Mouse (Mus musculus) Patski (cell line): ENCODE results near the gene Ntn4. TPM values are rescaled to one million over a fixed set of nuclear protein-coding genes. Genes with fewer than 3 reads are reported as not detected.

Experiments used
- ATAC-seq: fragments of 100-300 bp; one replicate; pipeline ENCODE4 v1.8.0; 2021
- CTCF ChIA-PET: fragments of 350-600 bp; sonication (Branson Sonifier 250); formaldehyde crosslinking; loops from one replicate; lab custom pipeline; 2022; ENCODE audit warnings: inconsistent platforms; lab: Charles Lee
- POLR2A ChIA-PET: fragments of 350-600 bp; sonication (Branson Sonifier 250); formaldehyde crosslinking; loops from one replicate; lab custom pipeline; 2022; ENCODE audit warnings: antibody characterized with exemption, inconsistent platforms; lab: Charles Lee
- DNase-seq: peaks from one replicate; pipeline ENCODE4 v3.0.0-alpha.2; 2011; ENCODE audit warnings: low read depth, low spot score
- H3K27me3 ChIP-seq: fragments of 371-371 bp; one replicate; pipeline ENCODE4 v1.5.1; 2021
- CTCF ChIP-seq: fragments of 100-300 bp; IDR thresholded peaks from one replicate; pipeline ENCODE4 v1.5.1; 2021
- in situ Hi-C: fragments of 300-500 bp; cut with MboI; formaldehyde crosslinking; loops from 3 replicates; pipeline ENCODE4 v1.11.1; 2018; ENCODE audit warnings: low pct_unique_long_range_greater_than_20kb, mixed read lengths
- polyA plus RNA-seq: library from polyadenylated mRNA; unstranded; gene quantifications from one replicate; pipeline ENCODE4 v1.2.3, GENCODE M21; 2021

The Ntn4 gene
- polyA plus RNA-seq, 1 experiment from 2014 or later, result 159 TPM

DNA sequence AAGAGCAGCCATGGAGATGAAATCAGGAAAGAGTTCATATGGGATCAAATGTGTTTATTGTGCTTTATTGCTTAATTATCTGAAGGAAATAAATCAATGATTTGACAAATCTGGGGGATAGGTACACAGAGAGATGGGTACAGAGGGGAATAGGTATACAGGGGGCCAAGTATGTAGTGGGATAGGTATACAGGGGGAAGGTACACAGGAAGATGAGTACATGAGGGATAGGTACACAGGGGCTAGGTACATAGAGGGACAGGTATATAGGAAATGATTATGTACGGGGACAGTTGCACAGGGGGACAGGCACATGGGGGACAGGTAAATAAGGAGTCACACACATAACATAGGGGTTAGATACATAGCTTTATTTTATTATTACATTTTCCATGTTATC, 29.6 kb upstream of the Ntn4 start:
- ChIA-PET POLR2A (interaction anchor here (0.8 kb wide), 1 partner anchor 203 kb away, joined by 3 read pairs; no protein-coding TSS in a partner anchor), CTCF (interaction anchor here (0.9 to 1.9 kb wide), 6 partner anchors 9 to 202 kb away, joined by 3 to 5 read pairs (median 4); no protein-coding TSS in a partner anchor)
- in situ Hi-C loops, result no loop called here
- no peaks in the 10 kb centered on the region for H3K27me3 ChIP-seq
- TF ChIP-seq CTCF, result no peak
- no peak for DNase-seq
- ATAC-seq, result no peak

DNA sequence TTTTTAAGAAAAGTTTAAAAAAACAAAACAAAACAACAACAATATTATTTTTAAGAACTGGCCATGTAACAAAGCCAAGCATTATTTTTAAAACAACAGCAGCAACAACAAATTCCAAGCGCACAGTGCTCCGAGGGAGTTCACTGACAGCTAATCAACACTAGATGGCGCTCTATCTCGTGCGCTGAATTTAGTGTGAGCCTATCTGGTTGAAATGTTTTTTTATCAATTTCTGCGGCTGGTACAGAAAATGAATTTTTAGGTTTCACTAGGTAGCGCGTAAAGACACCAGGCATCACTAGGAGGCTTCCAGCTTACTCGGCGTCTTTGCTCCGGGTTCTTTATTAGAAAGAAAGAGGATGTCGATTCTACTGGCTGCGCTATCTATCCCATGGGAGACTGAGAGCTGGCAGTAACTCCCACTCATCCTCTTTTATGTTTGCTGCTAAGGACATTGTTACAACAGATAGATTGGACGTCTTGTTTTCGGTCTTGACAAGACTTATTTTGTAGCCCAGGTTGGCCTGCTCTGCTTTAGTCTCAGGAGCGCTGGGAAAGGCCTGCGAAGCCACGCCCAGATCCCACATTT, 29.0 kb upstream of the Ntn4 start:
- no peaks in the 10 kb centered on the region for H3K27me3 ChIP-seq
- ChIA-PET CTCF (interaction anchor here (1.0 to 1.9 kb wide), 5 partner anchors 9 to 201 kb away, joined by 3 to 5 read pairs (median 4); no protein-coding TSS in a partner anchor), POLR2A (interaction anchor here (0.8 kb wide), 1 partner anchor 202 kb away, joined by 3 read pairs; no protein-coding TSS in a partner anchor)
- peak; percentile 70 for TF ChIP-seq CTCF
- in situ Hi-C loops, result no loop called here
- ATAC-seq, result no peak
- DNase-seq, result no peak

DNA sequence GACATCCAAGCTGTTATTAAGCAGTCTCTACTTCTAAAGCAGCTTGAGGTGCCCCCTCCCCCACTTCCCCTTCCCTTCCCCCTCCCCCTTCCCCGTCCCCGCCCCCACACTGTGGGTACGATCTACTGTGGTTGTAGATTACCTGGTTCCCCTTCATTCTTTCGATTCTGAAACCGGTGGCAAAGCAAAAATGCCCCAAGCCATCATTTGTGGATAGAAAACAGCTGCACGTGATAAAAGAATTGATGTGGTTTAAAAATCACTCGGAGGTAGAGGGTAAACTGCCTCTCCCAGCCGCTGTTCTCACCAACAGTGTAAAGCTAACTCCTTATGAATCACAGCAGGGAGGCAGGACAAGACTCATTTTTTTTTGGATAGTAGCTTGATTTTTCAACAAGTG, 25.6 kb upstream of the Ntn4 start:
- CTCF ChIA-PET, result interaction anchor here (1.0 kb wide), 1 partner anchor 18 kb away, joined by 3 read pairs; no protein-coding TSS in a partner anchor
- POLR2A ChIA-PET, result interaction anchor here (1.1 kb wide), 1 partner anchor 8 kb away, joined by 4 read pairs; no protein-coding TSS in a partner anchor
- DNase-seq (no peak), ATAC-seq (no peak)
- in situ Hi-C loops, result no loop called here
- TF ChIP-seq CTCF, result no peak
- no peaks in the 10 kb centered on the region for H3K27me3 ChIP-seq

DNA sequence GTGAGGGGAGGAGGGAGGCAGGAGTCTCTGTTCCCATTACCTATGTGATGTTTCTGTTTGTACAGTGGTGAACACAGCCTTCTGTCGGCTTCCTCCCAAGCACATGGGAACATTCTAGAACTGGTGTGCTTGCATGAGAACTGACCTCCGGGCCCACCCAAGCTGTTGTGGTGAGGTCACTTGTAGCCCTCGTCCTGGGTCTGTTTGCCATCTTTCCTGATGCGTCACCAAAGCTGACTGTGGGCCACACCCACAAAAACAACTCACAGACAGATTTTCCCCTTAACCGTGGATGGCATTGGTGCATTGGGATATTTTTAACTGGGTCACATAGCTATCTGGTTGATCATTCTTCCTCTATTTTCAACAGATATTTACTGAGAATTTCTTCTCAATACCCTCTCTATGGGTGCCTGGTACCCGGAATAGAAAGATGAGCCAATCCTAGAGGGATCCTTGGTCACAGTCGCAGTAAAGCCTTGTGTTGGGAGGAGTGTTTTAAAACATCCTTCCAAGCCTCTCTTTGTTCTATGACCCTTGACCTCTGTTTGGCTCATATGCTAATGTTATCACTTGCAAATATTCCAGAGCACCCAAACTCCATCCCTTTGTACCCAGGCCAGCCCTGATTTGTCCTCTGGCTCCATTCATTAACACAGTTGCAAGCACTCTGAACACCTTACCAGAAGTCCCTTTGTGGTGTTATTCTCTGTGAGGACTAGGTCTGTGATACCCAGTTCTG, 19.9 kb upstream of the Ntn4 start:
- in situ Hi-C loops, result no loop called here
- H3K27me3 ChIP-seq, result no peaks in the 10 kb centered on the region
- DNase-seq (no peak), ATAC-seq (peak; percentile 35)
- CTCF ChIA-PET, result interaction anchor here (1.4 to 1.5 kb wide), 2 partner anchors 10 to 17 kb away, joined by 3 to 5 read pairs; no protein-coding TSS in a partner anchor
- TF ChIP-seq CTCF, result no peak
- POLR2A ChIA-PET, result interaction anchor here (0.6 to 1.6 kb wide), 2 partner anchors 17 to 204 kb away, joined by 3 to 4 read pairs; no protein-coding TSS in a partner anchor

DNA sequence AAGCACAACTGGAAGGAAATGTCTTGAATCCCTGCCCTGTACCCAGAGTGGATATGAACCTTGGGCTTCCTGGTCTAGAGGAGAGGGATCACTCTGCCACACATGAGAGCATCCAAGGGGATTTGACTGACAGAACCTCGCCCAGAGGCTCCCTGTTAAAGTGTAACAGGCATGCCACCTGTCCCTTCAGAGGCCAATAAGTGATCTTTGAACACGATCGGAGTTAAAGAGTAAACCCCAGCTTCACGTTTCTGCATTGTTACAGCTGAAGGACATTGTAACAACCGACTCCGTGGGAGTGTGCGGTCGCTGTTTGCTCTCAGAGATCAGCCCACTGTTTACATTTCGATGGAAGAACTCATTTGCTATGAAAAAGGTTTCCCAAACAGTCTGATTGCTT, 16.8 kb upstream of the Ntn4 start:
- no peak for DNase-seq
- TF ChIP-seq CTCF, result no peak
- ChIA-PET POLR2A (no interaction called here), CTCF (no interaction called here)
- in situ Hi-C loops, result no loop called here
- H3K27me3 ChIP-seq, result no peaks in the 10 kb centered on the region
- no peak for ATAC-seq

DNA sequence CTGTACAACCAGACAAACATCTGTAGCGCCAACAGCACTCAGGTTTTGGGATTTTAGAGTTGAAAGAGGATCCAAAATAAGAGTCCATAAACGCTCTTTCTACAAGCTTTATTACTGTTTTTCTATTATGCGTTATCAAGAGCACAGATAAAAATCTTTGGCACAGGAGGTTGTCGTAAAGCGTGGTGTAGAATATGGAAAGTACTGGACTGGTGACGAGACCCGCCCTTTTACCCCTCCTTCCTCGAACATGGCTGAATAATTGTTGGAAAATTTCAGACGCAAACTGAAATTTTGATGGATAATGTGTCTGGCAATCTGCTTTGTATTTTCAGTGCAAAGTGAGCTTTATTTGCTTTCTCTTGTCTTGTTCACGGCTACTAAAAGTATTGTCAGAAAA, 16.3 kb upstream of the Ntn4 start:
- ChIA-PET POLR2A (no interaction called here), CTCF (no interaction called here)
- H3K27me3 ChIP-seq, result no peaks in the 10 kb centered on the region
- in situ Hi-C loops, result no loop called here
- no peak for ATAC-seq
- no peak for TF ChIP-seq CTCF
- DNase-seq, result no peak

DNA sequence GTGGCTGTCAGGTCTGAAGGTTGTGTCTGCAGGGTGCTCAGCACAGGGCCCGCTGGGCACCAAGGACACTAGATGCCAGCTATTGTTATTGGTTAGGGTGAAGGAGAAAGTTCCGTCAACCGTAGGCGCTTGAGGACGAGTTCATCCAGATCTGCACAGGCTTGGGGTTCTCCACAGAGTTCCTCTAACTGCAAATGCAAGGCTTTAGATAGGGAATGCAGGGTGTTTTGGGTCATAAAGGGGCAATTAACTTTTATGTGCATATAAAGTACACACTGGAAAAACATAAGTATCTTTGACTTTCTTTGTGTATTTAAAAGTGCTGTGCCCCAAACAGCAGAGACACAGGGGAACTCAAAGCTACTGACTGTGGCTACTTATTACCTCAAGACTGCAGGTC, 10.2 kb upstream of the Ntn4 start:
- in situ Hi-C loops, result no loop called here
- DNase-seq, result no peak
- no peak for TF ChIP-seq CTCF
- ChIA-PET POLR2A (no interaction called here), CTCF (no interaction called here)
- ATAC-seq, result no peak
- no peaks in the 10 kb centered on the region for H3K27me3 ChIP-seq

DNA sequence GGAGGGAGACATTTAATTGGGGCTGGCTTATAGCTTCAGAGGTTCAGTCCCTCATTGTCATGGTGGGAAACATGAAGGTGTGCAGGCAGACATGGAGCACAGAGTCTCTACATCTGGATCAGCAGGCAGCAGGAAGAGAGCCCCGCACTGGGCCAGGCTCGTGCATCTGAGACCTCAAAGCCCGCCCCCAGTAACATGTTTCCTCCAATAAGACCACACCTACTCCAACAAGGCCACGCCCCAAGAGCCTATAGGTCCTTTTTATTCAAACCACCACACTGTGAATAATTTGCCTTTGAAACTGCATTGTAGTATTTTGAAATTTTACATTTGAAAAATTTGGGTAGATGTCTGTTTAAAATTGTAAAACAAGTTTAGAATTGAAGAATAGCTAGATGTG, 8.4 kb upstream of the Ntn4 start:
- ChIA-PET POLR2A (no interaction called here), CTCF (no interaction called here)
- DNase-seq, result no peak
- TF ChIP-seq CTCF, result no peak
- no peak for ATAC-seq
- H3K27me3 ChIP-seq, result no peaks in the 10 kb centered on the region
- in situ Hi-C loops, result no loop called here

DNA sequence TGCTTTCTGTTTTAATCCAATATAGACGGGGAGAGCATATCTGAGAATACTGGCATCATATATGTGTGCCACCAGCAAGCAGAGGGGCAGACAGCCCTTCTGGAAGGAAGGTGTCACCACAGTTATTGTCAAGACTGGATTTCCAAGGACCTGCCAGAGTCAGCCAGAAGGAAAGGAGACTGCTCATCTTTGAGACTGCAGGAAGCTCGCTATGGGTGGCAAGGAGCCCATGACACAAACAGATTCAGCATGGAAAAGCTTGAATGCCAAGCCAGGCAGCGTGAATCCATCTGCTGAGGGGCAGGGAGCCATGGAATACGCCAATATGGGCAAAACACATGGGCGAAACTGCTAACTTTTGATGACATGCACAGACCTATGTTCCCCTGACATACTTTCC, 6.9 kb upstream of the Ntn4 start:
- ATAC-seq, result no peak
- no peak for TF ChIP-seq CTCF
- in situ Hi-C loops, result no loop called here
- DNase-seq, result no peak
- H3K27me3 ChIP-seq, result no peaks in the 10 kb centered on the region
- POLR2A ChIA-PET, result interaction anchor here (0.6 to 0.8 kb wide), 2 partner anchors 18 to 484 kb away, joined by 3 read pairs; no protein-coding TSS in a partner anchor
- CTCF ChIA-PET, result no interaction called here

DNA sequence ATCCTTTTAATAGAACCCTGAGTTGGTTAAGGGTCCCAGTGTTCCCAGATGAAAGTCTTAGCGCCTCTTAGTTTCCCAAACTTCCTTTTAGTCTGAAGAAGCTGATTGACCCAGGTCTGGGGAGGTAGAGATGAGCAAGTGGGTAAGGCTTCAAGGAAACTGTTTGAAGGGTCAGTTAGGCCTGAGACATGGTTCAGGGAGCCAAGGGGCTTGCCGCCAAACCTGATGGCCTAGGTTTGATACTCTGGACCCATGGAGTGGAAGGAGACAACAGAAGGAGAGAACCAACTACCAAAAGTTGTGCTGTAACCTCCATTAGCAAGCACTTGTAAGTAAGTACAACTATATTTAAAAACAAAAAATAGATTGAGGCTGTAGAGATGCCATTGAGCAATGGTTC, 6.5 kb upstream of the Ntn4 start:
- DNase-seq (no peak), ATAC-seq (no peak)
- no peak for TF ChIP-seq CTCF
- H3K27me3 ChIP-seq, result no peaks in the 10 kb centered on the region
- in situ Hi-C loops, result no loop called here
- ChIA-PET POLR2A (interaction anchor here (0.6 kb wide), 1 partner anchor 18 kb away, joined by 3 read pairs; no protein-coding TSS in a partner anchor), CTCF (no interaction called here)

DNA sequence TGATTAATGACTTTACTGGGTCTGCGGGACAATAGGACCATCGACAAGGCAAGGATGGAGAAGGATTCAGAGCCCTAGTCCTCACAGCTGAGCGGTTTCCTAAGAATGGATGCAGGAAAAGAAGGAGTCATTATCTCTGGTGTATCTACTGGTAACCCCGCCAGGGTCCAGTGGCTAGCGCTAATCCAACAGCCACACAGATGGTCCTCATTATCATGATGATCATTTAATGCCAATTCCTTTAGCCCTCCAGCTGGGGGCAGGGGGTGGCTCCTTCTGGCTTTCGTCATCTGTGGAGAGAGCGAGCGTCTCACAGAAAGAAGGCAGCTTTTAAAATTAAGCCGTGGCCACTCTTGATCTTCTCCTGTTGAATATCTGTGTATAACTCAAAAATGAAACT, 4.5 kb upstream of the Ntn4 start:
- POLR2A ChIA-PET, result no interaction called here

More for the DNA sequence above, 4.5 kb upstream of the Ntn4 start:
- no peak for TF ChIP-seq CTCF
- in situ Hi-C loops, result loop anchor here (5.0 kb wide), 1 partner anchor 39 kb away; no protein-coding TSS in a partner anchor
- no peaks in the 10 kb centered on the region for H3K27me3 ChIP-seq
- DNase-seq, result no peak
- CTCF ChIA-PET, result no interaction called here
- ATAC-seq, result no peak
